Mouse (Mus musculus): ENCODE data around the gene Omt2a. TPM values are rescaled to one million over a fixed set of nuclear protein-coding genes. Genes with fewer than 3 reads are reported as not detected.
"Not testable (repeated sequence)": the region's sequence is repeated elsewhere in the genome, so short reads cannot be mapped to it uniquely, and the experiment has no call there.

The Omt2a gene
- polyA plus RNA-seq, 1 experiment from 2014 or later = not detected

- not testable (repeated sequence) for H3K27ac ChIP-seq (ENCODE audit: low read depth, low read length); H3K36me3 ChIP-seq (ENCODE audit: control insufficient read depth, insufficient read depth, low read length); H3K9ac ChIP-seq (ENCODE audit: low read length); H3K27me3 ChIP-seq (ENCODE audit: control insufficient read depth, insufficient read depth, low read length); ATAC-seq (replicated peaks; ENCODE audit: low FRiP score); H3K4me2 ChIP-seq (ENCODE audit: low read depth, low read length, severe bottlenecking); H3K4me1 ChIP-seq (replicated peaks; ENCODE audit: control insufficient read depth, insufficient read depth, low read length); H3K9me3 ChIP-seq (ENCODE audit: control insufficient read depth, low read length); H3K4me3 ChIP-seq (ENCODE audit: low read depth, low read length); DNase-seq (ENCODE audit: low spot score)
- WGBS = 100% methylated on average over 1 of the region's 1 CpGs
These were observed 12.7 kb upstream of the Omt2a start, which contains the start of gene Omt2b for GRCm38 (mm10) chr9:78327289-78327688. Gene Omt2b, plus strand, starts transcription at chr9:78327589.

- H3K9ac ChIP-seq (ENCODE audit: low read length) = no peak overlapping the region
- DNase-seq (ENCODE audit: low spot score) = no peak
- WGBS = 31% methylated on average over 1 of the region's 1 CpGs
- ATAC-seq (replicated peaks; ENCODE audit: low FRiP score) = no peak
- H3K4me3 ChIP-seq (ENCODE audit: low read depth, low read length) = no peak overlapping the region
- no peaks in the 10 kb centered on the region for H3K36me3 ChIP-seq (ENCODE audit: control insufficient read depth, insufficient read depth, low read length)
- H3K27me3 ChIP-seq (ENCODE audit: control insufficient read depth, insufficient read depth, low read length) = no peaks in the 10 kb centered on the region
- H3K27ac ChIP-seq (ENCODE audit: low read depth, low read length) = no peak overlapping the region
- H3K4me1 ChIP-seq (replicated peaks; ENCODE audit: control insufficient read depth, insufficient read depth, low read length) = no peaks in the 10 kb centered on the region
- H3K4me2 ChIP-seq (ENCODE audit: low read depth, low read length, severe bottlenecking) = no peak overlapping the region
- H3K9me3 ChIP-seq (ENCODE audit: control insufficient read depth, low read length) = no peaks in the 10 kb centered on the region
These were observed 4.9 kb upstream of the Omt2a start for GRCm38 (mm10) chr9:78319499-78319898.

- H3K4me1 ChIP-seq (replicated peaks; ENCODE audit: control insufficient read depth, insufficient read depth, low read length); H3K36me3 ChIP-seq (ENCODE audit: control insufficient read depth, insufficient read depth, low read length); H3K4me3 ChIP-seq (ENCODE audit: low read depth, low read length); ATAC-seq (replicated peaks; ENCODE audit: low FRiP score); H3K27me3 ChIP-seq (ENCODE audit: control insufficient read depth, insufficient read depth, low read length); H3K27ac ChIP-seq (ENCODE audit: low read depth, low read length); H3K9me3 ChIP-seq (ENCODE audit: control insufficient read depth, low read length); H3K4me2 ChIP-seq (ENCODE audit: low read depth, low read length, severe bottlenecking); H3K9ac ChIP-seq (ENCODE audit: low read length); DNase-seq (ENCODE audit: low spot score): not testable (repeated sequence)
- WGBS = 89% methylated on average over 3 of the region's 3 CpGs
These were observed 6.5 kb downstream of the Omt2a start for GRCm38 (mm10) chr9:78308122-78308521.

- H3K4me3 ChIP-seq (ENCODE audit: low read depth, low read length); H3K9ac ChIP-seq (ENCODE audit: low read length); H3K4me2 ChIP-seq (ENCODE audit: low read depth, low read length, severe bottlenecking); ATAC-seq (replicated peaks; ENCODE audit: low FRiP score); H3K9me3 ChIP-seq (ENCODE audit: control insufficient read depth, low read length); DNase-seq (ENCODE audit: low spot score); H3K27me3 ChIP-seq (ENCODE audit: control insufficient read depth, insufficient read depth, low read length); H3K36me3 ChIP-seq (ENCODE audit: control insufficient read depth, insufficient read depth, low read length); H3K27ac ChIP-seq (ENCODE audit: low read depth, low read length); H3K4me1 ChIP-seq (replicated peaks; ENCODE audit: control insufficient read depth, insufficient read depth, low read length): not testable (repeated sequence)
- WGBS = 88% methylated on average over 1 of the region's 1 CpGs
These were observed 15.5 kb downstream of the Omt2a start for GRCm38 (mm10) chr9:78299143-78299542.

- no peak overlapping the region for H3K4me2 ChIP-seq (ENCODE audit: low read depth, low read length, severe bottlenecking)
- no peaks in the 10 kb centered on the region for H3K27me3 ChIP-seq (ENCODE audit: control insufficient read depth, insufficient read depth, low read length)
- DNase-seq (ENCODE audit: low spot score) = no peak
- no peak overlapping the region for H3K9ac ChIP-seq (ENCODE audit: low read length)
- no peaks in the 10 kb centered on the region for H3K36me3 ChIP-seq (ENCODE audit: control insufficient read depth, insufficient read depth, low read length)
- ATAC-seq (replicated peaks; ENCODE audit: low FRiP score) = no peak
- H3K9me3 ChIP-seq (ENCODE audit: control insufficient read depth, low read length) = no peaks in the 10 kb centered on the region
- H3K27ac ChIP-seq (ENCODE audit: low read depth, low read length) = no peak overlapping the region
- WGBS = 80% methylated on average over 1 of the region's 1 CpGs
- no peak overlapping the region for H3K4me3 ChIP-seq (ENCODE audit: low read depth, low read length)
- no peaks in the 10 kb centered on the region for H3K4me1 ChIP-seq (replicated peaks; ENCODE audit: control insufficient read depth, insufficient read depth, low read length)
These were observed 16.4 kb downstream of the Omt2a start for GRCm38 (mm10) chr9:78298232-78298631.

- H3K9me3 ChIP-seq (ENCODE audit: control insufficient read depth, low read length); H3K9ac ChIP-seq (ENCODE audit: low read length); H3K4me1 ChIP-seq (replicated peaks; ENCODE audit: control insufficient read depth, insufficient read depth, low read length); H3K27me3 ChIP-seq (ENCODE audit: control insufficient read depth, insufficient read depth, low read length); H3K4me3 ChIP-seq (ENCODE audit: low read depth, low read length); H3K27ac ChIP-seq (ENCODE audit: low read depth, low read length); H3K36me3 ChIP-seq (ENCODE audit: control insufficient read depth, insufficient read depth, low read length); ATAC-seq (replicated peaks; ENCODE audit: low FRiP score); H3K4me2 ChIP-seq (ENCODE audit: low read depth, low read length, severe bottlenecking): not testable (repeated sequence)
- 12% methylated on average over 6 of the region's 6 CpGs for WGBS
- peak; percentile 82 for DNase-seq (ENCODE audit: low spot score)
These were observed 18.5 kb downstream of the Omt2a start for GRCm38 (mm10) chr9:78296089-78296488.

- not testable (repeated sequence) for H3K4me1 ChIP-seq (replicated peaks; ENCODE audit: control insufficient read depth, insufficient read depth, low read length); DNase-seq (ENCODE audit: low spot score); H3K4me3 ChIP-seq (ENCODE audit: low read depth, low read length); H3K27ac ChIP-seq (ENCODE audit: low read depth, low read length); ATAC-seq (replicated peaks; ENCODE audit: low FRiP score); H3K36me3 ChIP-seq (ENCODE audit: control insufficient read depth, insufficient read depth, low read length); H3K9ac ChIP-seq (ENCODE audit: low read length); H3K9me3 ChIP-seq (ENCODE audit: control insufficient read depth, low read length); H3K4me2 ChIP-seq (ENCODE audit: low read depth, low read length, severe bottlenecking); H3K27me3 ChIP-seq (ENCODE audit: control insufficient read depth, insufficient read depth, low read length)
- 72% methylated on average over 6 of the region's 7 CpGs for WGBS
These were observed 19.8 kb downstream of the Omt2a start for GRCm38 (mm10) chr9:78294781-78295180.

GRCm38 (mm10) chr9:78293683-78294082 lies 20.9 kb downstream of the Omt2a start:
- H3K4me3 ChIP-seq (ENCODE audit: low read depth, low read length); DNase-seq (ENCODE audit: low spot score); H3K27ac ChIP-seq (ENCODE audit: low read depth, low read length); H3K27me3 ChIP-seq (ENCODE audit: control insufficient read depth, insufficient read depth, low read length); H3K9ac ChIP-seq (ENCODE audit: low read length); H3K36me3 ChIP-seq (ENCODE audit: control insufficient read depth, insufficient read depth, low read length); ATAC-seq (replicated peaks; ENCODE audit: low FRiP score); H3K4me2 ChIP-seq (ENCODE audit: low read depth, low read length, severe bottlenecking); H3K9me3 ChIP-seq (ENCODE audit: control insufficient read depth, low read length); H3K4me1 ChIP-seq (replicated peaks; ENCODE audit: control insufficient read depth, insufficient read depth, low read length): not testable (repeated sequence)
- 82% methylated on average over 1 of the region's 1 CpGs for WGBS

- 91% methylated on average over 8 of the region's 8 CpGs for WGBS
- H3K4me1 ChIP-seq (replicated peaks; ENCODE audit: control insufficient read depth, insufficient read depth, low read length); H3K27me3 ChIP-seq (ENCODE audit: control insufficient read depth, insufficient read depth, low read length); DNase-seq (ENCODE audit: low spot score); H3K4me3 ChIP-seq (ENCODE audit: low read depth, low read length); H3K27ac ChIP-seq (ENCODE audit: low read depth, low read length); H3K9me3 ChIP-seq (ENCODE audit: control insufficient read depth, low read length); H3K36me3 ChIP-seq (ENCODE audit: control insufficient read depth, insufficient read depth, low read length); H3K4me2 ChIP-seq (ENCODE audit: low read depth, low read length, severe bottlenecking); ATAC-seq (replicated peaks; ENCODE audit: low FRiP score); H3K9ac ChIP-seq (ENCODE audit: low read length): not testable (repeated sequence)
These were observed 22.1 kb downstream of the Omt2a start for GRCm38 (mm10) chr9:78292462-78292861.
